Mouse (Mus musculus): ENCODE measurements around the gene Slc38a3. TPM values are rescaled to one million over a fixed set of nuclear protein-coding genes. Genes with fewer than 3 reads are reported as not detected.
A peak's percentile ranks its signal among the peaks of the same experiment; 100 is the strongest.

Gene Slc38a3
- polyA plus RNA-seq, 1 experiment from 2014 or later = 7.0 TPM

- H3K4me2 ChIP-seq (ENCODE audit: low read depth, low read length) = no peak overlapping the region
- H3K4me1 ChIP-seq (ENCODE audit: control insufficient read depth, insufficient read depth, low read length) = peaks cover 7% of the 10 kb centered on the region
- H3K27me3 ChIP-seq (ENCODE audit: control insufficient read depth, insufficient read depth, low read length) = no peaks in the 10 kb centered on the region
- H3K4me3 ChIP-seq (ENCODE audit: low read depth, low read length) = no peak overlapping the region
- WGBS = 82% methylated on average over 5 of the region's 5 CpGs
- H3K9me3 ChIP-seq (replicated peaks; ENCODE audit: control insufficient read depth, low read length) = no peaks in the 10 kb centered on the region
- DNase-seq (ENCODE audit: low spot score) (no peak), ATAC-seq (replicated peaks; ENCODE audit: insufficient number of reproducible peaks, low FRiP score, low TSS enrichment, low read depth) (no peak)
- H3K36me3 ChIP-seq (replicated peaks; ENCODE audit: control insufficient read depth, insufficient read depth, low read depth, low read length) = peaks cover 23% of the 10 kb centered on the region
- H3K27ac ChIP-seq (replicated peaks; ENCODE audit: low read depth, low read length) = no peak overlapping the region
- no peak overlapping the region for H3K9ac ChIP-seq (replicated peaks; ENCODE audit: low read length)
These were observed 23.5 kb upstream of the Slc38a3 start for GRCm38 (mm10) chr9:107692785-107693184.

DNA sequence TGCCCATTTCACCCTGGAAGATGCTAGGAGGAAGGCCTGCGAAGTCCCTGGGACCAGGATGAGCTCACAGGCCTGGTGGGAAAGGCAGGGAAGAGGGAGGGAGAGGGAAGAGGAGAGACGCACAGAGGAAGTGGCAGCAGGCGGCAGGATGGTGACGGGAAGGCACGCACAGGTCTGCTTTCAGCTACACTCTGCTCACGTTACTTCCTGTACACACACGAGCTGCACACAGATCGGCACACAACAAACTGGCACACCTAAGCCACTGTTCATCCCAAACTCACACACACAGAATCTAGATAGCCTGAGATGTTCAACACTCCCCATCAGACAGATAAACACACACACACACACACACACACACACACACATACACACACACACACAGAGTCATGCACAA, 21.1 kb upstream of the Slc38a3 start:
- DNase-seq (ENCODE audit: low spot score) = no peak
- H3K9me3 ChIP-seq (replicated peaks; ENCODE audit: control insufficient read depth, low read length) = no peaks in the 10 kb centered on the region
- no peaks in the 10 kb centered on the region for H3K4me1 ChIP-seq (ENCODE audit: control insufficient read depth, insufficient read depth, low read length)
- no peak overlapping the region for H3K4me2 ChIP-seq (ENCODE audit: low read depth, low read length)
- no peak overlapping the region for H3K9ac ChIP-seq (replicated peaks; ENCODE audit: low read length)
- WGBS = 79% methylated on average over 8 of the region's 8 CpGs
- peaks cover 29% of the 10 kb centered on the region for H3K36me3 ChIP-seq (replicated peaks; ENCODE audit: control insufficient read depth, insufficient read depth, low read depth, low read length)
- no peak for ATAC-seq (replicated peaks; ENCODE audit: insufficient number of reproducible peaks, low FRiP score, low TSS enrichment, low read depth)
- no peak overlapping the region for H3K27ac ChIP-seq (replicated peaks; ENCODE audit: low read depth, low read length)
- no peak overlapping the region for H3K4me3 ChIP-seq (ENCODE audit: low read depth, low read length)
- H3K27me3 ChIP-seq (ENCODE audit: control insufficient read depth, insufficient read depth, low read length) = no peaks in the 10 kb centered on the region

- H3K36me3 ChIP-seq (replicated peaks; ENCODE audit: control insufficient read depth, insufficient read depth, low read depth, low read length) = peaks cover 38% of the 10 kb centered on the region
- H3K4me3 ChIP-seq (ENCODE audit: low read depth, low read length) = no peak overlapping the region
- H3K9ac ChIP-seq (replicated peaks; ENCODE audit: low read length) = no peak overlapping the region
- H3K4me2 ChIP-seq (ENCODE audit: low read depth, low read length) = no peak overlapping the region
- 76% methylated on average over 7 of the region's 7 CpGs for WGBS
- no peak overlapping the region for H3K27ac ChIP-seq (replicated peaks; ENCODE audit: low read depth, low read length)
- H3K9me3 ChIP-seq (replicated peaks; ENCODE audit: control insufficient read depth, low read length) = no peaks in the 10 kb centered on the region
- DNase-seq (ENCODE audit: low spot score) (no peak), ATAC-seq (replicated peaks; ENCODE audit: insufficient number of reproducible peaks, low FRiP score, low TSS enrichment, low read depth) (no peak)
- no peaks in the 10 kb centered on the region for H3K27me3 ChIP-seq (ENCODE audit: control insufficient read depth, insufficient read depth, low read length)
- no peaks in the 10 kb centered on the region for H3K4me1 ChIP-seq (ENCODE audit: control insufficient read depth, insufficient read depth, low read length)
These were observed 19.6 kb upstream of the Slc38a3 start for GRCm38 (mm10) chr9:107688939-107689338.

DNA sequence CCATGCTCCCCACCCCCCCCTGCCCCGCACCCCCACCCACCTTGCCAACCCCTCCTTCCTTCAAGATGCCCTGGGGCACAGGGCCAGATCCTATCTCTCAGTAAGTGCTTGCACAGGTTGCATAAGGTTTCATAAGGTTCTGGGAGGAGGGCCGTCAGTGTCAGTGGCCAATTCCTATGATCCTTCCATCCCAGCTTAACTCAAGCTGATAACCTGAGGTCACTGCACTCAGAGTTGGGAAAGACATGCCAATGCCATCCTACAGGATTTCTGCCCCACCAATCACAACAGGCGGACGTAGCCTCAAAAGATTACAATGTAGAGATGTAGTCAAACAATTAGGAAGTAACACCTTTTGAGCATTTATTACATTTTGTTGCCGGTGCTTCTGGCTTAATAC, 19.1 kb upstream of the Slc38a3 start:
- DNase-seq (ENCODE audit: low spot score) = no peak
- Histone ChIP-seq H3K9ac (replicated peaks; ENCODE audit: low read length) (no peak overlapping the region), H3K4me3 (ENCODE audit: low read depth, low read length) (no peak overlapping the region), H3K4me2 (ENCODE audit: low read depth, low read length) (no peak overlapping the region), H3K27ac (replicated peaks; ENCODE audit: low read depth, low read length) (no peak overlapping the region), H3K36me3 (replicated peaks; ENCODE audit: control insufficient read depth, insufficient read depth, low read depth, low read length) (peaks cover 38% of the 10 kb centered on the region), H3K27me3 (ENCODE audit: control insufficient read depth, insufficient read depth, low read length) (no peaks in the 10 kb centered on the region), H3K4me1 (ENCODE audit: control insufficient read depth, insufficient read depth, low read length) (no peaks in the 10 kb centered on the region), H3K9me3 (replicated peaks; ENCODE audit: control insufficient read depth, low read length) (no peaks in the 10 kb centered on the region)
- 90% methylated on average over 5 of the region's 5 CpGs for WGBS
- ATAC-seq (replicated peaks; ENCODE audit: insufficient number of reproducible peaks, low FRiP score, low TSS enrichment, low read depth) = no peak

- WGBS = 39% methylated on average over 17 of the region's 17 CpGs
- Histone ChIP-seq H3K27ac (replicated peaks; ENCODE audit: low read depth, low read length) (no peak overlapping the region), H3K9ac (replicated peaks; ENCODE audit: low read length) (no peak overlapping the region), H3K4me3 (ENCODE audit: low read depth, low read length) (no peak overlapping the region), H3K4me1 (ENCODE audit: control insufficient read depth, insufficient read depth, low read length) (no peaks in the 10 kb centered on the region), H3K4me2 (ENCODE audit: low read depth, low read length) (no peak overlapping the region), H3K36me3 (replicated peaks; ENCODE audit: control insufficient read depth, insufficient read depth, low read depth, low read length) (peaks cover 27% of the 10 kb centered on the region), H3K27me3 (ENCODE audit: control insufficient read depth, insufficient read depth, low read length) (no peaks in the 10 kb centered on the region), H3K9me3 (replicated peaks; ENCODE audit: control insufficient read depth, low read length) (no peaks in the 10 kb centered on the region)
- peak; percentile 55 for DNase-seq (ENCODE audit: low spot score)
- ATAC-seq (replicated peaks; ENCODE audit: insufficient number of reproducible peaks, low FRiP score, low TSS enrichment, low read depth) = peak; percentile 30; the same call in 1 of the 2 replicates
These were observed 16.1 kb upstream of the Slc38a3 start for GRCm38 (mm10) chr9:107685231-107685981.

DNA sequence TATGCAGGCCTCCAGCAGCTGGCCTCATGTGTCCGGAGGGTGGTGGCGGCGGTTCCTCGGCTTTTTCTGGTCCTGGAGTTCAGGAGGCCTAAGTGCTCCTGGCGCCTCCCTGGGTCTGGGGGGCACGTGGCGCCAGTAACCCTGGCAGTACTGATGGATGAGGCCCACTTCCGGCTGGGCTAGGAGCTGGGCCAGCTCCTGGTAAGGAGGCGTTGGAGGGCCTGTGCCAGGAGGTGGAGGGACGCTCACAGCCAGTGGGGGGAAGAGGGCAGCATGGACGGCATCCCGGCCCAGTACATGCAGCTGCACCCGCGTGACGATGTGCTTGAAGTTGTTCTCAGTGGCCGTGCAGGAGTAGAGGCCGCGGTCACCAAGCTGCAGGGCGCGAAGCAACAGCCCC, 13.1 kb upstream of the Slc38a3 start:
- H3K4me1 ChIP-seq (ENCODE audit: control insufficient read depth, insufficient read depth, low read length) = no peaks in the 10 kb centered on the region
- DNase-seq (ENCODE audit: low spot score) (no peak), ATAC-seq (replicated peaks; ENCODE audit: insufficient number of reproducible peaks, low FRiP score, low TSS enrichment, low read depth) (no peak)
- 90% methylated on average over 20 of the region's 20 CpGs for WGBS
- no peak overlapping the region for H3K27ac ChIP-seq (replicated peaks; ENCODE audit: low read depth, low read length)
- H3K4me3 ChIP-seq (ENCODE audit: low read depth, low read length) = no peak overlapping the region
- H3K4me2 ChIP-seq (ENCODE audit: low read depth, low read length) = no peak overlapping the region
- no peak overlapping the region for H3K9ac ChIP-seq (replicated peaks; ENCODE audit: low read length)
- H3K27me3 ChIP-seq (ENCODE audit: control insufficient read depth, insufficient read depth, low read length) = peaks cover 3% of the 10 kb centered on the region
- H3K9me3 ChIP-seq (replicated peaks; ENCODE audit: control insufficient read depth, low read length) = no peaks in the 10 kb centered on the region
- H3K36me3 ChIP-seq (replicated peaks; ENCODE audit: control insufficient read depth, insufficient read depth, low read depth, low read length) = peaks cover 14% of the 10 kb centered on the region

GRCm38 (mm10) chr9:107679501-107679900, 10.2 kb upstream of the Slc38a3 start, which contains the start of gene Gnat1:
TSS of gene Gnat1 (minus strand) at chr9:107679712.
- H3K4me2 ChIP-seq (ENCODE audit: low read depth, low read length) = no peak within 1 kb of the TSS

GRCm38 (mm10) chr9:107678861-107679260, 9.5 kb upstream of the Slc38a3 start:
- 88% methylated on average over 2 of the region's 2 CpGs for WGBS
- Histone ChIP-seq H3K36me3 (replicated peaks; ENCODE audit: control insufficient read depth, insufficient read depth, low read depth, low read length) (peaks cover 2% of the 10 kb centered on the region), H3K9ac (replicated peaks; ENCODE audit: low read length) (no peak overlapping the region), H3K27me3 (ENCODE audit: control insufficient read depth, insufficient read depth, low read length) (peaks cover 18% of the 10 kb centered on the region), H3K9me3 (replicated peaks; ENCODE audit: control insufficient read depth, low read length) (no peaks in the 10 kb centered on the region), H3K4me1 (ENCODE audit: control insufficient read depth, insufficient read depth, low read length) (0 out of 2 replicates have a peak, but pooled peaks cover 4% of the 10 kb centered on the region), H3K27ac (replicated peaks; ENCODE audit: low read depth, low read length) (no peak overlapping the region), H3K4me3 (ENCODE audit: low read depth, low read length) (no peak overlapping the region), H3K4me2 (ENCODE audit: low read depth, low read length) (no peak overlapping the region)
- DNase-seq (ENCODE audit: low spot score) = no peak
- no peak for ATAC-seq (replicated peaks; ENCODE audit: insufficient number of reproducible peaks, low FRiP score, low TSS enrichment, low read depth)

More at GRCm38 (mm10) chr9:107679501-107679900, 10.2 kb upstream of the Slc38a3 start, which contains the start of gene Gnat1:
- ATAC-seq (replicated peaks; ENCODE audit: insufficient number of reproducible peaks, low FRiP score, low TSS enrichment, low read depth) (no peak), DNase-seq (ENCODE audit: low spot score) (no peak)
- WGBS = 37% methylated on average over 5 of the region's 5 CpGs
- Histone ChIP-seq H3K9me3 (replicated peaks; ENCODE audit: control insufficient read depth, low read length) (no peaks in the 10 kb centered on the region), H3K4me1 (ENCODE audit: control insufficient read depth, insufficient read depth, low read length) (0 out of 2 replicates have a peak, but pooled peaks cover 4% of the 10 kb centered on the region), H3K4me3 (ENCODE audit: low read depth, low read length) (no peak within 1 kb of the TSS), H3K36me3 (replicated peaks; ENCODE audit: control insufficient read depth, insufficient read depth, low read depth, low read length) (peaks cover 8% of the 10 kb centered on the region), H3K27ac (replicated peaks; ENCODE audit: low read depth, low read length) (no peak within 1 kb of the TSS), H3K27me3 (ENCODE audit: control insufficient read depth, insufficient read depth, low read length) (peaks cover 18% of the 10 kb centered on the region), H3K9ac (replicated peaks; ENCODE audit: low read length) (no peak within 1 kb of the TSS)
